Mouse (Mus musculus) C2C12 (cell line): ENCODE results near the gene Dnaaf5. TPM values are rescaled to one million over a fixed set of nuclear protein-coding genes. Genes with fewer than 3 reads are reported as not detected.

Source experiments
- H3K27me3 ChIP-seq: one replicate; pipeline ENCODE4 v1.6.1; 2011; ENCODE audit not compliant: control insufficient read depth, insufficient read depth, insufficient read length
- H3K36me3 ChIP-seq: one replicate; pipeline ENCODE4 v1.6.1; 2011; ENCODE audit not compliant: control insufficient read depth, insufficient read depth
- H3K4me3 ChIP-seq: one replicate; pipeline ENCODE4 v1.5.1; 2011; ENCODE audit warnings: mild to moderate bottlenecking, control low read depth; ENCODE audit not compliant: poor library complexity, insufficient read depth, severe bottlenecking
- H3K79me2 ChIP-seq: one replicate; pipeline ENCODE4 v1.6.1; 2011; ENCODE audit not compliant: control insufficient read depth, insufficient read depth
- H3K79me3 ChIP-seq: one replicate; pipeline ENCODE4 v1.6.1; 2011; ENCODE audit warnings: low read depth, control low read depth
- H3ac ChIP-seq: one replicate; pipeline ENCODE3; 2011; ENCODE audit warnings: low read depth; ENCODE audit not compliant: control insufficient read depth, insufficient read length
- CEBPB ChIP-seq: IDR thresholded peaks from one replicate; pipeline ENCODE4 v1.6.1; 2011; ENCODE audit warnings: low read depth, mild to moderate bottlenecking, control low read depth, moderate library complexity
- CTCF ChIP-seq: IDR thresholded peaks from one replicate; pipeline ENCODE4 v1.5.1; 2011; ENCODE audit not compliant: control insufficient read depth, insufficient read depth, insufficient read length
- FOSL1 ChIP-seq: IDR thresholded peaks from one replicate; pipeline ENCODE4 v1.8.0; 2011; ENCODE audit warnings: mild to moderate bottlenecking, low read length; ENCODE audit not compliant: poor library complexity, insufficient read depth, severe bottlenecking
- MAX ChIP-seq: IDR thresholded peaks from one replicate; pipeline ENCODE4 v1.6.1; 2011; ENCODE audit warnings: mild to moderate bottlenecking, control low read depth
- MYOD1 ChIP-seq: IDR thresholded peaks from one replicate; pipeline ENCODE4 v1.6.1; 2011; ENCODE audit warnings: low read depth; ENCODE audit not compliant: control insufficient read depth, insufficient read length
- MYOG ChIP-seq: IDR thresholded peaks from one replicate; pipeline ENCODE4 v1.6.1; 2011; ENCODE audit not compliant: control insufficient read depth, insufficient read length; ENCODE audit errors: extremely low read depth
- USF1 ChIP-seq: IDR thresholded peaks from one replicate; pipeline ENCODE4 v1.6.1; 2011; ENCODE audit warnings: low read depth, mild to moderate bottlenecking, control low read depth, moderate library complexity
- long read RNA-seq, 2 experiments: library from polyadenylated mRNA; unstranded; transcript quantifications; one replicate each; pipeline ENCODE4 v2.0.0; 2019 to 2020
- polyA plus RNA-seq: library from polyadenylated mRNA; unstranded; fragments of >200 nt; fragmentation: generic; extraction: Trizol; gene quantifications from one replicate; pipeline ENCODE4 v1.2.1, GENCODE M21; 2012; ENCODE audit warnings: missing spikeins

The Dnaaf5 gene
- polyA plus RNA-seq: 32.6 TPM
- long read RNA-seq, experiment 1, transcript Dnaaf5-201 (13 exons, 3,450 nt): major isoform, 16 of 16 reads
- long read RNA-seq, experiment 1, partial matches to known transcripts: 0 of 16 reads
- long read RNA-seq, experiment 1, other reads (novel, unspliced or antisense): 0 of 16 reads
- long read RNA-seq, experiment 2, transcript Dnaaf5-201 (13 exons, 3,450 nt): major isoform, 195 of 229 reads
- long read RNA-seq, experiment 2, partial matches to known transcripts: 13 of 229 reads
- long read RNA-seq, experiment 2, other reads (novel, unspliced or antisense): 21 of 229 reads

- Histone ChIP-seq H3K79me3 (peaks cover 16% of the 10 kb centered on the region), H3ac (peak within 1 kb of the TSS; percentile 96), H3K27me3 (no peaks in the 10 kb centered on the region), H3K79me2 (peaks cover 18% of the 10 kb centered on the region), H3K4me3 (peak within 1 kb of the TSS; percentile 80), H3K36me3 (peaks cover 25% of the 10 kb centered on the region)
- no peak for TF ChIP-seq USF1
- no peak for TF ChIP-seq FOSL1
- no peak for TF ChIP-seq MAX
- TF ChIP-seq CEBPB: no peak
- TF ChIP-seq CTCF: no peak
- no peak for TF ChIP-seq MYOG
- TF ChIP-seq MYOD1: no peak
Observed at GRCm38 (mm10) chr5:139149681-139150602, at the start of gene Dnaaf5, which contains the start of gene Prkar1b. Dnaaf5 (plus strand) TSS chr5:139150223. Prkar1b (minus strand) TSS chr5:139150001.

- no peaks in the 10 kb centered on the region for H3K79me3 ChIP-seq
- H3K36me3 ChIP-seq: no peaks in the 10 kb centered on the region
- no peak overlapping the region for H3K4me3 ChIP-seq
- TF ChIP-seq MYOG: no peak
- no peak for TF ChIP-seq MYOD1
- no peak for TF ChIP-seq MAX
- no peak for TF ChIP-seq CTCF
- no peak for TF ChIP-seq CEBPB
- TF ChIP-seq FOSL1: no peak
- TF ChIP-seq USF1: no peak
- H3K27me3 ChIP-seq: no peaks in the 10 kb centered on the region
- H3ac ChIP-seq: no peak overlapping the region
- no peaks in the 10 kb centered on the region for H3K79me2 ChIP-seq
Observed at GRCm38 (mm10) chr5:139101783-139102182, 48.2 kb upstream of the Dnaaf5 start.

GRCm38 (mm10) chr5:139107815-139108214 lies 42.2 kb upstream of the Dnaaf5 start:
- H3K79me3 ChIP-seq: no peaks in the 10 kb centered on the region
- H3K79me2 ChIP-seq: no peaks in the 10 kb centered on the region
- TF ChIP-seq CEBPB: no peak
- TF ChIP-seq CTCF: peak; percentile 47
- no peak overlapping the region for H3K4me3 ChIP-seq
- H3ac ChIP-seq: no peak overlapping the region
- no peaks in the 10 kb centered on the region for H3K27me3 ChIP-seq
- no peaks in the 10 kb centered on the region for H3K36me3 ChIP-seq

GRCm38 (mm10) chr5:139110140-139110855 lies 39.7 kb upstream of the Dnaaf5 start:
- H3ac ChIP-seq: no peak overlapping the region
- no peaks in the 10 kb centered on the region for H3K36me3 ChIP-seq
- TF ChIP-seq MAX (no peak), MYOD1 (no peak), USF1 (no peak), CTCF (no peak), FOSL1 (no peak), MYOG (no peak), CEBPB (no peak)
- no peak overlapping the region for H3K4me3 ChIP-seq
- no peaks in the 10 kb centered on the region for H3K79me2 ChIP-seq
- no peaks in the 10 kb centered on the region for H3K79me3 ChIP-seq
- no peaks in the 10 kb centered on the region for H3K27me3 ChIP-seq

- Histone ChIP-seq H3ac (no peak overlapping the region), H3K4me3 (no peak overlapping the region), H3K79me2 (no peaks in the 10 kb centered on the region), H3K36me3 (no peaks in the 10 kb centered on the region), H3K27me3 (no peaks in the 10 kb centered on the region), H3K79me3 (no peaks in the 10 kb centered on the region)
- TF ChIP-seq MYOD1: no peak
- TF ChIP-seq MYOG: no peak
- no peak for TF ChIP-seq FOSL1
- no peak for TF ChIP-seq CEBPB
- TF ChIP-seq MAX: no peak
- TF ChIP-seq USF1: no peak
- no peak for TF ChIP-seq CTCF
Observed at GRCm38 (mm10) chr5:139111991-139112390, 38.0 kb upstream of the Dnaaf5 start.
